Mouse (Mus musculus): ENCODE data around the gene Cadps2. TPM values are rescaled to one million over a fixed set of nuclear protein-coding genes. Genes with fewer than 3 reads are reported as not detected.

Cadps2 gene
- total and polyA plus RNA-seq, 2 experiments from 2014 or later: 7.3 to 23.0 TPM

DNA sequence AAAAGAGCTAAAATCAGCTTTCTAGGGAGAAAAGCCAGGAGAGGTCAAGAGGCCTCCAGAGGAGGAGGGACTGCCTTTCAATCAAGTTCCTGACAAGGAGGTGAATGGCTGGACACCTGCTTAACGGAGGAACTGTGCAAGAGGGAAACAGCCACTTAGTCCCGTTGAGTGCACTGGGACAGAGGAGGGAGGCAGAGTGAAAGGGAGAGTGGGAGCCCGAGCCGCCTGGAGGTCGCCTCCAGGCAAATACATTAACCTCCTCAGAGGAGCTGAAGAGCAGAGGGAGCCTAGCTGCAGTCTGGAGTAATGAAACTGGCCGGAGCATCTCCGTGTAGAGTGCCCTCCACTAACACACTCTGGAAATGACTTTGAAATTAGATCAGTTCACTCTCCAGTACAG lies 485.7 kb downstream of the Cadps2 start:
- no peaks in the 10 kb centered on the region for H3K27me3 ChIP-seq (ENCODE audit: insufficient read depth, low read length)
- no peak overlapping the region for H3K9ac ChIP-seq (replicated peaks; ENCODE audit: low read length, poor library complexity, severe bottlenecking)
- no peak overlapping the region for H3K4me3 ChIP-seq (ENCODE audit: low read depth, low read length)
- H3K9me3 ChIP-seq (ENCODE audit: low read length): no peaks in the 10 kb centered on the region
- no peaks in the 10 kb centered on the region for H3K36me3 ChIP-seq (ENCODE audit: insufficient read depth, low read length)
- ATAC-seq (ENCODE audit: low FRiP score): peak; percentile 54; the same call in 1 of the 2 replicates
- H3K4me1 ChIP-seq (ENCODE audit: insufficient read depth, low read length): no peaks in the 10 kb centered on the region
- no peak overlapping the region for H3K4me2 ChIP-seq (ENCODE audit: low read depth, low read length, poor library complexity, severe bottlenecking)
- WGBS: 9% methylated on average over 7 of the region's 7 CpGs
- H3K27ac ChIP-seq (ENCODE audit: low read depth, low read length): no peak overlapping the region
- DNase-seq (ENCODE audit: low spot score): no peak
- no peak for TF ChIP-seq CTCF (IDR thresholded peaks at IDR 0.05)

DNA sequence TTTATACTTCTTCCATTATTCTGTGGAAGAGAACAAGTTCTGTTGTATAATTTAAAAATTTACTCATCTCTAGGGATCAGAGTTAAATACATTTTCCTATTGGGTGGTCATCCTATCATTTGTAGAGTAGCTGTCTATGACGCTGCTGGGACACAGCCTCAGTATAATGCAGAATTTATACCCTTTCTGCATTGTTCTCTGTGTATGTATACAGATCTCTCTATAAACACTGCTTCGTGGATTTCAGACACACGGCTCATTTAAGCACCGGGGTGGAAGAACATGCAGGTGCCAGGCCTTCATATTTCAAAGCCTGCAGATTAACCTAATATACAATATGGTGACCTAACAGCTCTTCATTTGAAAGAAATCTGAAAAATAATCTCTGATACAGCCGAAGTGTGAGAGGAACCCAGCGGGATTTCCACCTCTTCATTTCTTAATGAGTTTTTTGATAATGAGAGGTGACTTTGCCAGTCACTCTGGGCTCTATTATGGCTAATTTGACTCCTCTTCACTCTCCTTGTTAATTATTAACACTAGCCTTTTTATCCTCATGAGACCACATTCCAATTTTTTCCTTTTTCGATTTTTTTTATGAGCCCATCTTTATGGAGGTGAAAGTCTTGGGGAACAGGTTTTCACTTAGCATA lies 501.7 kb downstream of the Cadps2 start:
- Histone ChIP-seq H3K36me3 (ENCODE audit: insufficient read depth, low read length) (no peaks in the 10 kb centered on the region), H3K9me3 (ENCODE audit: low read length) (no peaks in the 10 kb centered on the region), H3K4me1 (ENCODE audit: insufficient read depth, low read length) (no peaks in the 10 kb centered on the region), H3K27ac (ENCODE audit: low read depth, low read length) (no peak overlapping the region), H3K9ac (replicated peaks; ENCODE audit: low read length, poor library complexity, severe bottlenecking) (no peak overlapping the region), H3K4me3 (ENCODE audit: low read depth, low read length) (no peak overlapping the region), H3K27me3 (ENCODE audit: insufficient read depth, low read length) (no peaks in the 10 kb centered on the region), H3K4me2 (ENCODE audit: low read depth, low read length, poor library complexity, severe bottlenecking) (no peak overlapping the region)
- 53% methylated on average over 7 of the region's 7 CpGs for WGBS
- DNase-seq (ENCODE audit: low spot score): peak; percentile 24
- no peak for TF ChIP-seq CTCF (IDR thresholded peaks at IDR 0.05)
- ATAC-seq (ENCODE audit: low FRiP score): no peak

- Histone ChIP-seq H3K4me2 (ENCODE audit: low read depth, low read length, poor library complexity, severe bottlenecking) (no peak overlapping the region), H3K9ac (replicated peaks; ENCODE audit: low read length, poor library complexity, severe bottlenecking) (no peak overlapping the region), H3K4me3 (ENCODE audit: low read depth, low read length) (no peak overlapping the region), H3K27me3 (ENCODE audit: insufficient read depth, low read length) (no peaks in the 10 kb centered on the region; the same call in 1 of the 2 replicates), H3K27ac (ENCODE audit: low read depth, low read length) (no peak overlapping the region), H3K4me1 (ENCODE audit: insufficient read depth, low read length) (no peaks in the 10 kb centered on the region; the same call in 1 of the 2 replicates), H3K36me3 (ENCODE audit: insufficient read depth, low read length) (no peaks in the 10 kb centered on the region), H3K9me3 (ENCODE audit: low read length) (no peaks in the 10 kb centered on the region)
- ATAC-seq (ENCODE audit: low FRiP score) (no peak), DNase-seq (ENCODE audit: low spot score) (no peak)
- 72% methylated on average over 8 of the region's 8 CpGs for WGBS
- TF ChIP-seq CTCF (IDR thresholded peaks at IDR 0.05): no peak
Measured at GRCm38 (mm10) chr6:23314945-23315344, 524.3 kb downstream of the Cadps2 start.

DNA sequence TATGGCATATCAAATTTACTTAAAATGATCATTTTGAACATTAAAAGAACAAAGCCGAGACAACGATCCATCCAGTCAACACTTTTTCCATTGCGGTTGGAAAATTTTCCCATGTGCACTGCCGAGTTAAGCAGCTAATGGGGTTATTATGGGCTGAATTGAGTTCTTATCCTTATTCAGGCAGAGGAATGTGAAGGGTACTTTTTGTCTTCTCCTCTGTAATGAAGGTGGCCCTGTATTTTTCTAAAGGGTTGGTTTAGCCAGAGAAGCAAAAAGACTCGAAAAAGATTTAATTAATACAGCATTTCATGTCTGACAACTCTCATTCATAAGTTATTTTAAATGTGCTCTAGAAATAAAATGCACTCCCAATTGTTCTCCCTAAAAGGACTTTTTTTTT lies 524.9 kb downstream of the Cadps2 start:
- H3K36me3 ChIP-seq (ENCODE audit: insufficient read depth, low read length): no peaks in the 10 kb centered on the region
- no peak overlapping the region for H3K9ac ChIP-seq (replicated peaks; ENCODE audit: low read length, poor library complexity, severe bottlenecking)
- no peak overlapping the region for H3K27ac ChIP-seq (ENCODE audit: low read depth, low read length)
- H3K4me2 ChIP-seq (ENCODE audit: low read depth, low read length, poor library complexity, severe bottlenecking): no peak overlapping the region
- H3K4me3 ChIP-seq (ENCODE audit: low read depth, low read length): no peak overlapping the region
- H3K27me3 ChIP-seq (ENCODE audit: insufficient read depth, low read length): no peaks in the 10 kb centered on the region; the same call in 1 of the 2 replicates
- TF ChIP-seq CTCF (IDR thresholded peaks at IDR 0.05): no peak
- H3K4me1 ChIP-seq (ENCODE audit: insufficient read depth, low read length): no peaks in the 10 kb centered on the region; the same call in 1 of the 2 replicates
- WGBS: 32% methylated on average over 5 of the region's 5 CpGs
- no peaks in the 10 kb centered on the region for H3K9me3 ChIP-seq (ENCODE audit: low read length)
- ATAC-seq (ENCODE audit: low FRiP score) (no peak), DNase-seq (ENCODE audit: low spot score) (no peak)

GRCm38 (mm10) chr6:23306046-23306445 lies 533.2 kb downstream of the Cadps2 start:
- H3K27ac ChIP-seq (ENCODE audit: low read depth, low read length): no peak overlapping the region
- no peak overlapping the region for H3K9ac ChIP-seq (replicated peaks; ENCODE audit: low read length, poor library complexity, severe bottlenecking)
- no peak overlapping the region for H3K4me2 ChIP-seq (ENCODE audit: low read depth, low read length, poor library complexity, severe bottlenecking)
- H3K9me3 ChIP-seq (ENCODE audit: low read length): no peaks in the 10 kb centered on the region
- 87% methylated on average over 6 of the region's 6 CpGs for WGBS
- TF ChIP-seq CTCF (IDR thresholded peaks at IDR 0.05): no peak
- DNase-seq (ENCODE audit: low spot score) (no peak), ATAC-seq (ENCODE audit: low FRiP score) (no peak)
- no peaks in the 10 kb centered on the region for H3K36me3 ChIP-seq (ENCODE audit: insufficient read depth, low read length)
- no peaks in the 10 kb centered on the region for H3K27me3 ChIP-seq (ENCODE audit: insufficient read depth, low read length)
- no peak overlapping the region for H3K4me3 ChIP-seq (ENCODE audit: low read depth, low read length)
- H3K4me1 ChIP-seq (ENCODE audit: insufficient read depth, low read length): no peaks in the 10 kb centered on the region

DNA sequence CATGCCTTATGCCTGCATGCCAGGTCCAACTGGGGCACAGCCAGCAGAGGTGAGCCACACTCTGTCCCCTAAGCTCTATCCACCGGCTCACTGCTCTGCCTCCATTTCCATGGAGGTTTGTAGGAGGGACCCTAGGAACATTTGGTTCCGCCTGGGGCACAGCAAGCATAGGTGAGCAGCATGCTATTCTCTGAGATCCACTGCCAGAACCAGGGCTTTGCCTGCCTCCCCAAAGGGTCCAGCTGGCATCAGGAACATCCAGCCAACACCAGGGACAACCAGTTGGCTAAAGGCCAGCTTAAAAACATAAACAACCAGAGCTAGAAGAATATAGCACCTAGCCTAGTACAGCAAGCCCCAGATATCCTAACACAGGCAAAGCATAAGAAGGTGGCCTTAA lies 540.6 kb downstream of the Cadps2 start:
- 86% methylated on average over 2 of the region's 2 CpGs for WGBS

More for the DNA sequence above, 540.6 kb downstream of the Cadps2 start:
- DNase-seq (ENCODE audit: low spot score) (no peak), ATAC-seq (ENCODE audit: low FRiP score) (no peak)
- Histone ChIP-seq H3K4me1 (ENCODE audit: insufficient read depth, low read length) (no peaks in the 10 kb centered on the region), H3K4me3 (ENCODE audit: low read depth, low read length) (no peak overlapping the region), H3K9ac (replicated peaks; ENCODE audit: low read length, poor library complexity, severe bottlenecking) (no peak overlapping the region), H3K4me2 (ENCODE audit: low read depth, low read length, poor library complexity, severe bottlenecking) (no peak overlapping the region), H3K27me3 (ENCODE audit: insufficient read depth, low read length) (no peaks in the 10 kb centered on the region), H3K27ac (ENCODE audit: low read depth, low read length) (no peak overlapping the region), H3K36me3 (ENCODE audit: insufficient read depth, low read length) (no peaks in the 10 kb centered on the region), H3K9me3 (ENCODE audit: low read length) (no peaks in the 10 kb centered on the region)
- no peak for TF ChIP-seq CTCF (IDR thresholded peaks at IDR 0.05)

Measured in midbrain, postnatal 0 days (tissue).